Mouse (Mus musculus): ENCODE results near the gene Mta3.
"Not testable (repeated sequence)": the region's sequence is repeated elsewhere in the genome, so short reads cannot be mapped to it uniquely, and the experiment has no call there.

Gene Mta3

DNA sequence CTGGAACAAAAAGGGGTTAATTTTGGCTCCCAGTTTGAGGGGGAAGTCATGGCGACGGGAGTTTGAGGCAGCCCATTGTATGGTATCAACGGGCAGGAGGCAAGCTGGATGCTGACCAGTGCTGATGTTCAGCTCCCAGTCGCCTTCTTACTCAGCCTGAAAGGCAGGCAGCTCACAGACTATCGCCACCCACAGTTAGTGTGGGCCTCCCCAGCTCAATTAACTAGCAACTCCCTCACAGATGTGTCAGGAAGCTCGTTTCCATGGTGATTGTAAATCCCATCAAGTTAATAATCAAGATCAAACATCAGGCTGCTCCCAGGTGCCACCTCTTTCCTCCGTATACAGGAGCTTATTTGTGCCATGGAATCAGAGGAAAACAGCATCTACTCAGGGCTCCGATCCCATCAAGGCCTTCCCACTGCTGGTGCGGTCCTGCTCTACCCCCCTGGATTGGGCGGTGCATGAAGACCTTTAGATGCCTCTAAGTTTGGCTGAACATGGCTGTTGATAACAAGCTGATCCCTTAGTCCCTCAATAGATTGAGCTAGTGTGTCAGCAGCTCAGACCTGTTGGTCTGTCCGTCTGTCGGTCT lies 143.2 kb downstream of the Mta3 start:
- in situ Hi-C loops (cut with MseI, MboI), result no loop called here

DNA sequence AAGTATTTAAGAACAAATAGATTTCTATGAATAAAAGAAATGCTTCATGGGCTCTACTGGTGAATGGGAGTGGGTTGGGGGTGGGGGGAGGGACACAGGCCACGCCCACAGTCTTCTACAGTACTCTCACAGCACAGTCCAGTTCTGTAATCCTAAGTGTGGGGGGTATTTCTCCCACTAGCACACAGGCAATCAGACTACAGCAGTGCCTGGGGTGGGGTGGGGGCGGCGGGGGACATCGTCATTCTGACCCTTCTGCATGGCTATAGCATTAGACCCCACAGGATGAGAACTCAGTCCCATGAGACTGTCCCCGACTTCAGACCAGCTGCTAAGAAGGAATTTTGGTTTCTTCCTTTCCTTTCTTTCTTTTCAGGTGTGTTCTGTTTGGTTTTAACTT lies 143.8 kb downstream of the Mta3 start:
- in situ Hi-C loops (cut with MseI, MboI), result loop anchor here (10.0 kb wide), 1 partner anchor 215 kb away; the partner anchor contains the start of gene Kcng3 (in 2 of the 2)

- in situ Hi-C loops (cut with MseI, MboI), result loop anchor here (10.0 kb wide), 1 partner anchor 216 kb away; the partner anchor contains the start of gene Kcng3 (in 2 of the 2)
Measured at GRCm38 (mm10) chr17:83850458-83850857, 144.5 kb downstream of the Mta3 start.

GRCm38 (mm10) chr17:83850864-83851263 lies 144.9 kb downstream of the Mta3 start:
- in situ Hi-C loops (cut with MseI, MboI), result loop anchor here (10.0 kb wide), 1 partner anchor 216 kb away; the partner anchor contains the start of gene Kcng3 (in 2 of the 2)

GRCm38 (mm10) chr17:83853831-83854230 lies 147.9 kb downstream of the Mta3 start:
- in situ Hi-C loops (cut with MseI, MboI), result loop anchor here (10.0 kb wide), 1 partner anchor 219 kb away; the partner anchor contains the start of gene Kcng3 (in 2 of the 2)

DNA sequence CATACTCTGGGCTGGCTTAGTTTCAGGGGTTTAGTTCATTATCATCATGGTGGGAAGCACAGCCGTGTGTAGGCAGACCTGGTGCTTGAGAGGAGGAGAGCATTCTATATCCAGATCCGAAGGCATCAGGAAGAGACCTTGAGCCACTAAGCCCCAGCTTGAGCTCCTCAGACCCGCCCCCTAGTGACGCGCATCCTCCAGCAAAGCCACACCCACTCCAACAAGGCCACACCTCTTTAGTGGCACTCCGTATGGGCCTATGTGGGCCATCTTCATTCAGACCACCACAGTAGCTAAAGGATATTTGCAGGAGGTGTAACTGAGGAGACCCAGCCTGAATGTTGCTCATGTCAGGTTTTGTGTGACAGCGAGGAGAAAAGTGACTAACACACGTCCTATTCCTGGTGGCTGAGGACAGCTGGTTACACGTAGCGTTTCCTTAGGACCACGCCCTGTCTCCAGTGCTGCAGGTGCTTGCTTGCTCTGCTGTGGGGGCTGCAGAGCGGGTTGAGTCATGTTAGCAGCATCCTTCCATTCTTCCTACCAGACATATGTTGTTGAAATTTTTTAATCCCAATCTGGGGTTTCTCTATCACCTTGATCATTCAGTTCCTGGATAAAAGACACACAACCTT lies 148.4 kb downstream of the Mta3 start:
- in situ Hi-C loops (cut with MseI, MboI), result loop anchor here (10.0 kb wide), 1 partner anchor 220 kb away; the partner anchor contains the start of gene Kcng3 (in 2 of the 2)

DNA sequence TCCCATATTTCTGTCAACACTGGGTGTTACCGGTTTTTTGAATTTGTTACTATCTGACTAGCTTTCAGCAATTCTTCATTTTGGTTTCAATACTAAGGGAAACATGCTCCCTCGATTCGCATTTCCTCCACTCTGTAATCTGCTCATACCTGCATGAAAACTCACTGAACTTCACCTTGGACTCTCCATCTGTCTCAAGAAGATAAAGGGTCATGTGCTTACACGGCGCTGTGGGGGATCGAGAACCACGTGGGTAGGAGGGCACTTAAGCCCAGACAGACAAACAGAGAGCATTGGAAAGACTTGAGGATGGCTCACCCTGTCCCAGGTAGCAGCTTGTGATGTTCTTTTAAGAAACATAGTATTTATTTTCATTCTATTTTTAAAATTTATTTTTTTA lies 152.4 kb downstream of the Mta3 start:
- in situ Hi-C loops (cut with MseI, MboI), result loop anchor here (10.0 kb wide), 1 partner anchor 224 kb away; the partner anchor contains the start of gene Kcng3 (in 2 of the 2)

- in situ Hi-C loops (cut with MseI, MboI), result loop anchor here (10.0 kb wide), 1 partner anchor 225 kb away; the partner anchor contains the start of gene Kcng3 (in 2 of the 2)
Measured at GRCm38 (mm10) chr17:83859639-83860038, 153.7 kb downstream of the Mta3 start.

DNA sequence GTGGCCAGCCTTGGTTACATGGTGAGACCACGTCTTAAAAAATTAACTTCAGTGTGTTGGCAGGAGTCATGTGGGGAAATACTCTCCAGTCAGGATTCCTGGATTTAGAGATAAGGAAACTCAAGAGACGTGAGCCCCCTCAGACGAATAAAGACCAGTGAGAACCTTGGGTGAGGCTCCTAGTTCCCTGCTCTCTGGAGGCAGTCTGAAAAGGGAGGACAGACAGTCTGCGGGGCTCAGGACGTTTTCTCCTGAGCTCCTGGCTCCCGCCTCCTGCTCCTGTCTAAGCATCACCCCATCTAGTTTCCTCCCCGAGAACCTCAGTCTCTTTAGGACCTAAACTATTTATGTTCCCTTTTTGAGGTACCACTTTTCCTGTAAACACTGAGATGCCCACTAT lies 154.3 kb downstream of the Mta3 start:
- in situ Hi-C loops (cut with MseI, MboI), result no loop called here

GRCm38 (mm10) chr17:83860968-83861367 lies 155.0 kb downstream of the Mta3 start:
- in situ Hi-C loops (cut with MseI, MboI), result not testable (repeated sequence)

GRCm38 (mm10) chr17:83861444-83862133 lies 155.6 kb downstream of the Mta3 start:
- in situ Hi-C loops (cut with MseI, MboI), result no loop called here

DNA sequence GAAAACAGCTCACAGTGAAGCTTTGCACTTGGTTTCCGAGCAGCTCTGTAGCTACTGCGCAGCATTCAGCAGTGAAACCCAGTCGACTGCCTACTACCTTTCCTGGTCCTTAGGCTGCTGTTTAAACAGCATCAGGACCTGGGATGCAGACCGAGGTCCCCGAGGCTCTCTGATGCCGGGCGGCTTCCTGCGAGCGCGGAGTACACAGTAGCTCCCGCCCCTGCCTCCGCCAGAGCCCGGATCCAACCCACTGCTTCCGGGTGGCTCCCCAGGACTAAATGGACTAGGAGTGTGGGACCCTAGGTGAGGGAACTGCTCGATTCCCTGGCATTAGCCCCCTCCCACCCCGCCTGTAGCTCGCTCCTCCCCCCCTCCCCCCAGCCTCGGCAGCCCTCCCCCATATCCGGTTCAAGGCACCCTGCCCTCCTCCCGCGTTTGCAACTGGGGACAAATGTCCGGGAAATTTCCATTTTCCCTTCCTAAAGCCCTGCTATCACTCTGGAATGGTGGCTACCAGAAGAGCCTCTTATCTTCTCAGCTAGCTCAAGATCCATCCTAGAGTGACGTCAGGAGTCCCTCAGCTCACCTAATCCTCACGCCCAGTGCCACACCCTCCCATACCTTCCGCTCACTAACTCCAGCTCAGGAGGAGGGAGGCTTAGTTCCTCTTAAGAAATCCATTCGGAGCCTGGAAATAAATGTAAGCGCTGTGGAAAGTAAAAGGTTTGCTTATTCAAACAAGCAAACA lies 156.3 kb downstream of the Mta3 start:
- in situ Hi-C loops (cut with MseI, MboI), result no loop called here

DNA sequence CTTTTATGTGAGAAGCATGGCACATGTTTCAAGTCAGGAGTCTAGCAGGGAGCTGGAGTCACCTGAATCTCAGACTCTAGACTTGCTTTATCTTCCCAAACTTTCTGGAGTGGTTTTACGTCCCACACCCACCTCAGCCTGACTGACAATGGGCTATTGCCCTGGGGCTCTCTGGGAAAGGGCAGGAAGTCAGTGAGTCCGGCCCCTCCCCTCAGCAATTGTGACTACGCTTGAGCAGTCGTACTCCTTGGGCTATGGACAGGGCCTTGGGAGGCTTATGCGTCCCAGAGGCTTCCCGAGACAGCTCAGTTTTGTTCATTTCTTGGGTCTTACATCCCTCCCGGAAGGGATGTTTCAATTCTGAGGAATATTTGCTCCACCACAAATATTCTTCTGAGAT lies 159.4 kb downstream of the Mta3 start:
- in situ Hi-C loops (cut with MseI, MboI), result no loop called here

DNA sequence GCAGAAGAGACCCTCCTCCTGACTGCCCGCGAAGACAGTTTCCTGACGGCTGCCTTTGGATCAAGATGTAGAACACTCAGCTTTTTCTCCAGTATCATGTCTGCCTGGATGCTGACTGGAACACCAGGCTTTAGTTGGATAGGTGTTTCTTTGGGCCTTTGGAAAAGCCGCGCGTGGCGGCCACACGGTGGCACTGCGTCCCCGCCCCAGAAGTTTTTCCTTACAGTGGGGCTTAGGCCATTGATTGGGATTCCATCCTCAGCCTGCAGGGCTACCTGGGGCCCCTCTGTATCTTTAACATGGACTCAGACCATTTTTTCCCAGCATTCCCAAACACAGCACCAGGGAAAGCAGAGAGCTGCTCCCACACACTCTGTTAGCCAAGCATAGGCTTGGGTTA lies 160.6 kb downstream of the Mta3 start:
- in situ Hi-C loops (cut with MseI, MboI), result no loop called here

DNA sequence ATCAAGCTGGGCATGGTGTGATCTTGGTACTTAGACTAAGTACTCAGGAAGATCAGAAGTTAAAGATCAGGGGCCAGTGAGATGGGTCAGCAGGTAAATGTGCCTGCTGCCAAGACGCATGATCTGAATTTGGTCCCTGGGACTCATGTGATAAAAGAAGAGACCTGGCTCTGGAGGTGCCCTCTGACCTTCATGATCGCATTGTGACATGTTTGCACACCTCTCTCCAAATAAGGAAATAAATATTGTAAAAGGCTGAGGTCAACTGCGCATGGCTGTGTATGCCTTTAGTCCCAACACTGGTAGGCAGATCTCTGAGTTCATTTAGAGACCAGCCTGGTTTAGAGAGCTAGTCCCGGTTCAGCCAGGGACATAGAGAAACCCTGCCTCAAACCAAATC lies 164.4 kb downstream of the Mta3 start:
- in situ Hi-C loops (cut with MseI, MboI), result no loop called here

Data from mouse trophoblast stem cell (cell line).